Mouse (Mus musculus): Measurements from ENCODE around the gene Syt16. TPM values are rescaled to one million over a fixed set of nuclear protein-coding genes. Genes with fewer than 3 reads are reported as not detected.

Syt16 gene
- polyA plus RNA-seq (2015; fragmentation: Nextera tagmentation; extraction: Ambion mirVana): 11.0 and 11.2 TPM in 2 replicates

- peak within 1 kb of the TSS; percentile 48 for H3K9ac ChIP-seq (ENCODE audit: low read length)
- 2% methylated on average over 65 of the region's 67 CpGs for WGBS
Observed at GRCm38 (mm10) chr12:73997297-73998127, at the start of gene Syt16. Gene Syt16, plus strand, starts transcription at chr12:73997661.

DNA sequence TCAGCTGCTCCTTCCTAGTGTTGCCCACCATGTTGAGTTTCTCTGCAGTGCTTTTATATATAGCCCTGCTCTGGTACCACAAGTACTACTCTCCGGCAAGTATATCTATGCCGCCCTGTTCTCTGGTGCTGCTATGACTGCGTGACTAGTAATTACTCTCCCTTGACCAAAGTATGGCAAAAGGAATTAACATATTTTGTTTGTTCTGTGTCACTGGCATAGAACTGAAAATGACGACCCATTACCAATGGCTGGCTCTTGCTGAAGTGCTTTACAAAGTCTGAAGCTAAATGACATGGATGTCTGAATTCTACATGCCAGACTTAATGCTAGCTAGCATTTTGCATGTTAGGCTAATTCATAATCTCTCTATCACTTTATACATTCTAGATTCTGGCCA, 49.0 kb upstream of the Syt16 start:
- DNase-seq (ENCODE audit: low spot score): no peak
- no peak overlapping the region for H3K4me3 ChIP-seq (ENCODE audit: low read depth, low read length)
- no peaks in the 10 kb centered on the region for H3K9me3 ChIP-seq (ENCODE audit: control insufficient read depth, low read length)
- no peak overlapping the region for H3K4me2 ChIP-seq (replicated peaks; ENCODE audit: low read depth)
- ATAC-seq (ENCODE audit: low FRiP score, low TSS enrichment): no peak
- peaks cover 5% of the 10 kb centered on the region; the same call in 1 of the 2 replicates for H3K36me3 ChIP-seq (ENCODE audit: control insufficient read depth, insufficient read depth, low read length)
- no peaks in the 10 kb centered on the region; the same call in 1 of the 2 replicates for H3K4me1 ChIP-seq (replicated peaks; ENCODE audit: control insufficient read depth, insufficient read depth)
- TF ChIP-seq EP300 (optimal IDR thresholded peaks at IDR 0.05): no peak
- TF ChIP-seq CTCF (IDR thresholded peaks at IDR 0.05; ENCODE audit: low read depth): no peak
- H3K27ac ChIP-seq (replicated peaks): no peak overlapping the region
- 92% methylated on average over 4 of the region's 4 CpGs for WGBS
- no peak overlapping the region for H3K9ac ChIP-seq (ENCODE audit: low read length)
- no peaks in the 10 kb centered on the region for H3K27me3 ChIP-seq (ENCODE audit: control insufficient read depth, insufficient read depth, low read length)

More at GRCm38 (mm10) chr12:73997297-73998127, at the start of gene Syt16:
- peak within 1 kb of the TSS; percentile 75 for H3K4me2 ChIP-seq (replicated peaks; ENCODE audit: low read depth)
- H3K36me3 ChIP-seq (ENCODE audit: control insufficient read depth, insufficient read depth, low read length): no peaks in the 10 kb centered on the region
- no peaks in the 10 kb centered on the region for H3K4me1 ChIP-seq (replicated peaks; ENCODE audit: control insufficient read depth, insufficient read depth)
- ATAC-seq (ENCODE audit: low FRiP score, low TSS enrichment): no peak
- H3K9me3 ChIP-seq (ENCODE audit: control insufficient read depth, low read length): no peaks in the 10 kb centered on the region
- TF ChIP-seq CTCF (IDR thresholded peaks at IDR 0.05; ENCODE audit: low read depth): no peak
- no peak for TF ChIP-seq EP300 (optimal IDR thresholded peaks at IDR 0.05)
- peak within 1 kb of the TSS; percentile 45 for H3K4me3 ChIP-seq (ENCODE audit: low read depth, low read length)
- DNase-seq (ENCODE audit: low spot score): no peak
- H3K27me3 ChIP-seq (ENCODE audit: control insufficient read depth, insufficient read depth, low read length): no peaks in the 10 kb centered on the region
- H3K27ac ChIP-seq (replicated peaks): no peak within 1 kb of the TSS

DNA sequence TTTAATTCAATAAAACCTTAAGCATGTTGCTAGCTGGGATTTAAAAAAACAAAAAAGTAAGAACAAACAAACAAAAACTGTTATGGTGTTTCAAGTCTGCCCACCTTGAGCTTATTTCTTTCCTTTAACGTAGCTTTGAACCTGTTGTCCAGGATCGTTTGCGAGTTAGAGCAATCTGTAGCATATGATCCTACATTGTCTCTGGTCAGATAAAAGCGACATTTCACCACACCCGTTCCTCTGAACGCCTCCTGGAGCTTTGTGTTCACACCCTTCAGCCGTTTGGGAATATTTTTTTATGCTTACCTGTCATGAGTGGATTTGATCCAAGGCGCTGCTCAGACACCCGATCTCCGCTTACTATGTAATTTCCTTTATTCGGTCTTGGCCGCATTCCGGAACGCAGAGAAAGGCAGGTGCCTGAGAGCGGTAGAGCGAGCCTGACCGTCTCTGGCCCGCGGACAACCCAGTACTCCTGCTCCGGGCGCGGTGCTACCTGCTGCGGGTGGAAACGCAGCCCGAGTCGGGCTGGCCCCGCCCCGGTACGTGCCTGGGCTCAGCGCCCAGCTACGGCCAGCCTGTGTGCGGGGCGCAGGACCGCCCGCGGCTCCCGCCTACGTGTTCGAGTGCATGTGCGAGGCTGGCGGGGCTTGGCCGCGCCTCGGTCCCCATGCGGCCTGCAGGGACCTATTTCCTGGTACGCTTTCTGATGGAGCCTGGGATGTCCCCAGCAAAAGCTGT, 48.0 kb upstream of the Syt16 start:
- Histone ChIP-seq H3K4me3 (ENCODE audit: low read depth, low read length) (peak overlapping the region; percentile 38), H3K4me2 (replicated peaks; ENCODE audit: low read depth) (peak overlapping the region; percentile 73), H3K4me1 (replicated peaks; ENCODE audit: control insufficient read depth, insufficient read depth) (no peaks in the 10 kb centered on the region; the same call in 1 of the 2 replicates), H3K9ac (ENCODE audit: low read length) (peak overlapping the region; percentile 47; the same call in 1 of the 2 replicates), H3K9me3 (ENCODE audit: control insufficient read depth, low read length) (no peaks in the 10 kb centered on the region), H3K27me3 (ENCODE audit: control insufficient read depth, insufficient read depth, low read length) (no peaks in the 10 kb centered on the region), H3K27ac (replicated peaks) (no peak overlapping the region), H3K36me3 (ENCODE audit: control insufficient read depth, insufficient read depth, low read length) (no peaks in the 10 kb centered on the region)
- ATAC-seq (ENCODE audit: low FRiP score, low TSS enrichment) (peak; percentile 86), DNase-seq (ENCODE audit: low spot score) (peak; percentile 71)
- TF ChIP-seq EP300 (optimal IDR thresholded peaks at IDR 0.05): no peak
- TF ChIP-seq CTCF (IDR thresholded peaks at IDR 0.05; ENCODE audit: low read depth): no peak
- 7% methylated on average over 46 of the region's 46 CpGs for WGBS

DNA sequence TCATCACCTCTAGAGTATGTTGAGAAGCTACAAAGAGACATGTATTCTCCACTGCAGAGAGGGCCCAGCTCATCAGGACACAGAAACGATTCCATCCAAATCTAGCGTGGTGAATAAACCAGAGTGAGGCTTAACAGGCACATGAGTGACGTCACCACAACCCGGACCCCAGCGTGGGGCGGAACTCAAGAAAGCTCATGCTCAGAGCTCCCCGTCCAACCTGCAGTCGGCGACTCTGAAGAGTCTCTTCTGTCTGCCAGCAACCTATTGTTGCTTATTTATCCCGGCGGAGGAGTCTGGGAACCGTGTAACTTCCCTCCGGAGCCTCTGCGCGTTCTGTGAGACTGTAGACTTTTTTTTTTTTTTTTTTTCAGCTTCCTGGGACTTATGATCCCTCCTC, 44.6 kb upstream of the Syt16 start:
- peak overlapping the region; percentile 46 for H3K4me2 ChIP-seq (replicated peaks; ENCODE audit: low read depth)
- DNase-seq (ENCODE audit: low spot score) (peak; percentile 37), ATAC-seq (ENCODE audit: low FRiP score, low TSS enrichment) (no peak)
- no peaks in the 10 kb centered on the region; the same call in 1 of the 2 replicates for H3K4me1 ChIP-seq (replicated peaks; ENCODE audit: control insufficient read depth, insufficient read depth)
- TF ChIP-seq EP300 (optimal IDR thresholded peaks at IDR 0.05) (no peak), CTCF (IDR thresholded peaks at IDR 0.05; ENCODE audit: low read depth) (no peak)
- WGBS: 11% methylated on average over 15 of the region's 15 CpGs
- no peaks in the 10 kb centered on the region for H3K27me3 ChIP-seq (ENCODE audit: control insufficient read depth, insufficient read depth, low read length)
- H3K27ac ChIP-seq (replicated peaks): no peak overlapping the region
- H3K9me3 ChIP-seq (ENCODE audit: control insufficient read depth, low read length): no peaks in the 10 kb centered on the region
- H3K4me3 ChIP-seq (ENCODE audit: low read depth, low read length): peak overlapping the region; percentile 24
- 0 out of 2 replicates have a peak overlapping the region, but pooled peaks have one; percentile 8 for H3K9ac ChIP-seq (ENCODE audit: low read length)
- H3K36me3 ChIP-seq (ENCODE audit: control insufficient read depth, insufficient read depth, low read length): no peaks in the 10 kb centered on the region

GRCm38 (mm10) chr12:73953420-73954186, 43.9 kb upstream of the Syt16 start:
- WGBS: 34% methylated on average over 14 of the region's 14 CpGs
- TF ChIP-seq CTCF (IDR thresholded peaks at IDR 0.05; ENCODE audit: low read depth) (no peak), EP300 (optimal IDR thresholded peaks at IDR 0.05) (no peak)
- H3K36me3 ChIP-seq (ENCODE audit: control insufficient read depth, insufficient read depth, low read length): no peaks in the 10 kb centered on the region
- no peaks in the 10 kb centered on the region for H3K27me3 ChIP-seq (ENCODE audit: control insufficient read depth, insufficient read depth, low read length)
- H3K9ac ChIP-seq (ENCODE audit: low read length): no peak overlapping the region
- H3K4me2 ChIP-seq (replicated peaks; ENCODE audit: low read depth): peak overlapping the region; percentile 46
- H3K27ac ChIP-seq (replicated peaks): no peak overlapping the region
- H3K9me3 ChIP-seq (ENCODE audit: control insufficient read depth, low read length): no peaks in the 10 kb centered on the region
- H3K4me3 ChIP-seq (ENCODE audit: low read depth, low read length): peak overlapping the region; percentile 24
- DNase-seq (ENCODE audit: low spot score): no peak
- no peak for ATAC-seq (ENCODE audit: low FRiP score, low TSS enrichment)
- no peaks in the 10 kb centered on the region; the same call in 1 of the 2 replicates for H3K4me1 ChIP-seq (replicated peaks; ENCODE audit: control insufficient read depth, insufficient read depth)
